Mouse (Mus musculus) neural tube, embryonic 14.5 days (tissue): ENCODE data around the gene Ctnna2. TPM values are rescaled to one million over a fixed set of nuclear protein-coding genes. Genes with fewer than 3 reads are reported as not detected.

Experiments used
- ATAC-seq: fragments of 200-750 bp; cut with Nextera tagmentation; 2 replicates; pipeline ENCODE4 v1.8.0; 2017; ENCODE audit warnings: low read depth, mild to moderate bottlenecking, moderate TSS enrichment, moderate library complexity
- H3K27ac ChIP-seq: fragments of 300-500 bp; sonication (generic); 2 replicates; pipeline ENCODE4 v1.5.1; 2014; ENCODE audit warnings: low read depth, mild to moderate bottlenecking, control low read depth, low read length, moderate library complexity, mixed read lengths
- H3K27me3 ChIP-seq: fragments of 300-500 bp; sonication (generic); 2 replicates; pipeline ENCODE4 v1.6.1; 2014; ENCODE audit warnings: low read length; ENCODE audit not compliant: control insufficient read depth, insufficient read depth
- H3K36me3 ChIP-seq: fragments of 300-500 bp; sonication (generic); 2 replicates; pipeline ENCODE4 v1.6.1; 2014; ENCODE audit warnings: low read length, mixed read lengths; ENCODE audit not compliant: control insufficient read depth, insufficient read depth
- H3K4me1 ChIP-seq: fragments of 300-500 bp; sonication (generic); 2 replicates; pipeline ENCODE4 v1.6.1; 2014; ENCODE audit warnings: low read length; ENCODE audit not compliant: control insufficient read depth, insufficient read depth
- H3K4me2 ChIP-seq: fragments of 300-500 bp; sonication (generic); 2 replicates; pipeline ENCODE4 v1.6.1; 2014; ENCODE audit warnings: mild to moderate bottlenecking, low read depth, low read length, control low read depth
- H3K4me3 ChIP-seq: fragments of 300-500 bp; sonication (generic); 2 replicates; pipeline ENCODE4 v1.5.1; 2014; ENCODE audit warnings: low read depth, low read length, control low read depth, mixed read lengths
- H3K9ac ChIP-seq: fragments of 300-500 bp; sonication (generic); replicated peaks from 2 replicates; pipeline ENCODE4 v1.6.1; 2014; ENCODE audit warnings: low read depth, mild to moderate bottlenecking, control low read depth, low read length, mixed read lengths
- H3K9me3 ChIP-seq: fragments of 300-500 bp; sonication (generic); 2 replicates; pipeline ENCODE4 v1.6.1; 2016; ENCODE audit warnings: low read length; ENCODE audit not compliant: control insufficient read depth
- WGBS: fragments of 180-500 bp; shearing (Covaris S2); extraction: QIAGEN DNeasy Blood & Tissue Kit; methylation state at CpG from one replicate; pipeline ENCODE4 v1.1.7; 2014; 5-methylcytosine and 5-hydroxymethylcytosine counted together
- polyA plus RNA-seq: library from polyadenylated mRNA; unstranded; fragments of >200 nt; fragmentation: Nextera tagmentation; extraction: Ambion mirVana; gene quantifications from 2 replicates; pipeline ENCODE4 v1.2.1, GENCODE M21; 2014

Ctnna2 gene
- polyA plus RNA-seq, 1 experiment from 2014 or later: 108 TPM

DNA sequence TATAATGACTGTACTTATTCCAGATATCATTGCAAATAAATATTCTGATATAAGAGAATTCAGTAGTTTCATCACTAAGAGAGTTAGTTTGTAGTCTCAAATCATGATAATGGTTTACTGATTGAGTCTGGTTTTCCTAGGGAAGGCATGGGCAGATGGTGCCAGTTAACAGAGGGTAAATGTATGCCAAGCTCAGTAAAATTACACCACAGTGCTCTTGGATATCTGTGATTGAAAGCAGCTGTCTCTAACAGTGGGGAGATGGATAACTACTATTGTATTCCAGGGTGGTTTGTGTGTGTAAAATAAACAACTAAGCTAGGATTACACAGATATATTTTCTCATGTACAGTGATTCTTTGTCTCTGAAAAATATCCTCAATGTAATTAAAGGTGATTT, 140.8 kb downstream of the Ctnna2 start:
- H3K27ac ChIP-seq: no peak overlapping the region
- no peaks in the 10 kb centered on the region for H3K9me3 ChIP-seq
- no peaks in the 10 kb centered on the region for H3K4me1 ChIP-seq
- no peak overlapping the region for H3K9ac ChIP-seq
- peak; percentile 83 for ATAC-seq
- H3K27me3 ChIP-seq: no peaks in the 10 kb centered on the region
- no peak overlapping the region for H3K4me3 ChIP-seq
- no peak overlapping the region for H3K4me2 ChIP-seq
- H3K36me3 ChIP-seq: no peaks in the 10 kb centered on the region

- Histone ChIP-seq H3K4me3 (no peak overlapping the region), H3K4me2 (no peak overlapping the region), H3K27me3 (no peaks in the 10 kb centered on the region), H3K4me1 (no peaks in the 10 kb centered on the region), H3K36me3 (no peaks in the 10 kb centered on the region), H3K27ac (no peak overlapping the region), H3K9me3 (no peaks in the 10 kb centered on the region), H3K9ac (no peak overlapping the region)
- 92% methylated on average over 3 of the region's 3 CpGs for WGBS
- peak; percentile 48; the same call in 1 of the 2 replicates for ATAC-seq
These were observed 142.0 kb downstream of the Ctnna2 start for GRCm38 (mm10) chr6:77837543-77837942.

DNA sequence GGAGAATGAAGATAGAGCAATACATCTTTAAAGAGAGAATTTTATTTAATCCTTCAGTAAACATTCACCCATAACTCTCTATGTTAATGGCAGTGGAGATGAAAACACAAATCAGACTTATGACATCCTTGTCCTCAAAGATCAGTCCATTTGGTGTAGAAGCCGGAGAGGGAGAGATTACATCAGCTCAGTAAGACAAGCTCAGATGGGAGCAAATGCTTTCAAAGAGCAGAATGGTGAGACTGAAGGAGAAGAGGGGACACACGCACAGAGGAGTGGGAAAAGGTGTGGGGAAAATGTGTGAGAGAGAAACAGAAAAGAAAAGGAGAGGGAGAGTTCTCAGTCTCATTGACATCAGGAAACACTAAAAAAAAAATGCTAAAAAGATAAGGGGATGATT, 144.8 kb downstream of the Ctnna2 start:
- Histone ChIP-seq H3K27ac (no peak overlapping the region), H3K4me2 (no peak overlapping the region), H3K9me3 (no peaks in the 10 kb centered on the region), H3K36me3 (no peaks in the 10 kb centered on the region), H3K27me3 (no peaks in the 10 kb centered on the region), H3K9ac (no peak overlapping the region), H3K4me1 (no peaks in the 10 kb centered on the region), H3K4me3 (no peak overlapping the region)
- no peak for ATAC-seq
- 77% methylated on average over 2 of the region's 2 CpGs for WGBS

GRCm38 (mm10) chr6:77827526-77827925, 152.0 kb downstream of the Ctnna2 start:
- Histone ChIP-seq H3K4me2 (no peak overlapping the region), H3K36me3 (no peaks in the 10 kb centered on the region), H3K4me1 (no peaks in the 10 kb centered on the region), H3K4me3 (no peak overlapping the region), H3K27me3 (no peaks in the 10 kb centered on the region), H3K27ac (no peak overlapping the region), H3K9me3 (no peaks in the 10 kb centered on the region), H3K9ac (no peak overlapping the region)
- ATAC-seq: peak; percentile 21; the same call in 1 of the 2 replicates
- WGBS: 36% methylated on average over 1 of the region's 1 CpGs

- Histone ChIP-seq H3K9ac (no peak overlapping the region), H3K4me3 (no peak overlapping the region), H3K36me3 (no peaks in the 10 kb centered on the region), H3K27ac (no peak overlapping the region), H3K9me3 (no peaks in the 10 kb centered on the region), H3K4me1 (0 out of 2 replicates have a peak, but pooled peaks cover 2% of the 10 kb centered on the region), H3K4me2 (no peak overlapping the region), H3K27me3 (no peaks in the 10 kb centered on the region)
- WGBS: 82% methylated on average over 3 of the region's 3 CpGs
- no peak for ATAC-seq
These were observed 162.4 kb downstream of the Ctnna2 start for GRCm38 (mm10) chr6:77817116-77817515.

DNA sequence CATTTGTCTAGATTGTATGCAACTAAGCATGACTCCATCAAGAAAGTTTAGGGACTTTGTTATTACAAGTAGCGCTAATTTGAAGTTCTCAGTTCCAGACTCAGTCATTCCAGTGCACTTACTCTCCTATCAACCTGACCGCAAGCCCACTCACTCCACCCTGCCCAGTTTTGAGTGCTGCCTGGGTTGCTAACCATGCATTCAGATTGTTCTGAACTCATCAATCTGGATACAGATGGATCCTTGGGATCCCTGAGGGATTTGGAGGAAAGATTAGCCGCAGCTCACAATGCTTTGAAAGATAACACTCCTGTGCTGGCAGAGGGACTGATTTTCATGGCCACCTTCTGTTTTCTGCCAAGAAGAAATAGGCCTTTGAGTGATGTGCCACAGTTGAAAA, 168.5 kb downstream of the Ctnna2 start:
- H3K4me2 ChIP-seq: no peak overlapping the region
- H3K9me3 ChIP-seq: no peaks in the 10 kb centered on the region
- ATAC-seq: no peak
- no peaks in the 10 kb centered on the region for H3K27me3 ChIP-seq
- no peaks in the 10 kb centered on the region for H3K36me3 ChIP-seq
- no peak overlapping the region for H3K27ac ChIP-seq
- 0 out of 2 replicates have a peak, but pooled peaks cover 2% of the 10 kb centered on the region for H3K4me1 ChIP-seq
- 70% methylated on average over 3 of the region's 3 CpGs for WGBS
- H3K4me3 ChIP-seq: no peak overlapping the region
- no peak overlapping the region for H3K9ac ChIP-seq

GRCm38 (mm10) chr6:77802604-77803003, 176.9 kb downstream of the Ctnna2 start:
- 91% methylated on average over 3 of the region's 3 CpGs for WGBS
- Histone ChIP-seq H3K4me1 (no peaks in the 10 kb centered on the region), H3K4me2 (no peak overlapping the region), H3K9me3 (no peaks in the 10 kb centered on the region), H3K27me3 (no peaks in the 10 kb centered on the region), H3K4me3 (no peak overlapping the region), H3K27ac (no peak overlapping the region), H3K36me3 (no peaks in the 10 kb centered on the region), H3K9ac (no peak overlapping the region)
- no peak for ATAC-seq

DNA sequence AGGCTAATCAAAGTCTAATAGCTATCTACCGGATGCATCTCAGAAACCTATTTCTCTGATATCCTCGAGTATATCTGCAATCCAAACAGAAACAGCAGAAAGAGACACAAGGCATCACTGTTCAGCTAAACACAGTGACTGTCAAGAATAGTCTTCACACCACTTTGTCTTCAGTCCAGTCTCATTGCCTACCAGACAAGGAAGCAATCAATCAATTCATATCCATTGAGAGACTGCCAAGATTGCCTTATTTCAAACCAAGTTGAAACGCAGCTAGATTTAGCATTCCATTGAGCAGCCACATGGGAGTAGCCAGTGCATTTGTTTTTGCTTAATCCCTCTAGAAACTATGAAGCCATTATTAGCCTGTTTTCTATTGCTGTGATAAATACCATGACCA, 196.2 kb downstream of the Ctnna2 start:
- Histone ChIP-seq H3K4me1 (no peaks in the 10 kb centered on the region), H3K27me3 (no peaks in the 10 kb centered on the region), H3K9ac (no peak overlapping the region), H3K4me2 (no peak overlapping the region), H3K4me3 (no peak overlapping the region), H3K9me3 (no peaks in the 10 kb centered on the region), H3K27ac (no peak overlapping the region), H3K36me3 (no peaks in the 10 kb centered on the region)
- WGBS: 47% methylated on average over 3 of the region's 3 CpGs
- no peak for ATAC-seq

DNA sequence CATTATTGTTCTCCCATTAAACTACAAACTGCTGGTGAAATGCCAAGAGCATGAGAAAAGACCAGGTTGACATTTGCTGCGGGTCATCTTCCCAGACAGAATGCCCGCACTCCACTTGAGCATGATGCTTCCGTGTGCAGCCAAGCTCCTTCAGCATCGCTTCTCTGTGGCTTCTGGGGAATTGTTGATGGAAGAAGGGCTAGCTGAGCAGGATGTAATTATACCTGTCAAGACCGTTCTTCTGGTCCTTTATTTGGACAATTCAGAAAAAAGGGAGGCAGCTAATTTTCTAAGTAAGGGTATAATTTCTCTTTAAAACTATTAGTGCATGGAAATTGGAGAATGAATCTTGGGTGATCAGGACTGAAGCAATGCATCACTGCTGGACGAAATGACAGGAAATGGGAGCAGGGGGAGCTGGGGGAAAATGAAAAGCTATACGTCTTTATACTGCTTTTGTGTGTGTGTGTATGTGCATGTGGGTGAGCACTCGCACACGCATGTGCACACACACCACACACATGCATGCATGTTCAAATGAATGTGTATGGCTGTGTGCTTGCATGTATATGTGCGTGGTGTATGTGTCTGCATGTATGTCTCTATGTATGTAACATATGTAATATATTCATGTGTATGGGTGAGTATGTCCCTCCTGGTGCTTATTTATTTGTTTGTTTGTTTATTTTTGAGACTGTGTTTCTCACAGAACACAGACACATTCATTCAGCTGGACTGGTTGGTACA, 211.0 kb downstream of the Ctnna2 start:
- no peaks in the 10 kb centered on the region for H3K9me3 ChIP-seq
- H3K36me3 ChIP-seq: no peaks in the 10 kb centered on the region
- no peak overlapping the region for H3K9ac ChIP-seq
- ATAC-seq: no peak
- no peak overlapping the region for H3K27ac ChIP-seq
- H3K4me3 ChIP-seq: no peak overlapping the region
- no peaks in the 10 kb centered on the region for H3K27me3 ChIP-seq
- 72% methylated on average over 10 of the region's 10 CpGs for WGBS
- H3K4me1 ChIP-seq: no peaks in the 10 kb centered on the region
- no peak overlapping the region for H3K4me2 ChIP-seq
